Mouse (Mus musculus): ENCODE data around the gene Srd5a3. TPM values are rescaled to one million over a fixed set of nuclear protein-coding genes. Genes with fewer than 3 reads are reported as not detected.
A peak's percentile ranks its signal among the peaks of the same experiment; 100 is the strongest.

Srd5a3 gene
- total RNA-seq, 2 experiments from 2014 or later = 8.2 TPM

DNA sequence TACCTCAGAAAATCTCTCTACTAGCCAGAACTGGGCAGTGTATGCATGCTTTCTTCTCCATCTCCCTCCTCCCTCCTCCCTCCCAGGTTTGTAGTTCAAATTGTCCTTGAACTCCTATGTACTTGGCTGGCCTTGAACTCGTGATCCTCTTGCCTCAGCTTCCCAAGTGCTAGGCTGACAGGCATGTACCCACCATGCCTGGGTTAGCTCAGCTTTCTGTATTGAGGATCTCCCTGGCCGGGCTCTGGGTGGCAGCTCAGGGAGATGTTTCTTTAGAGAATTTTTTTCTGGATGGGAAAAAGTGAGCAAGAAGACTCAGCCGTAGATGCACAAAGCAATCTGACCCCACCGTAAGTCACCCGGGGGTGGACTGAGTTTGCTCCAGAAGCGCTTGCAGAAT, 12.9 kb downstream of the Srd5a3 start:
- no peak for DNase-seq

DNA sequence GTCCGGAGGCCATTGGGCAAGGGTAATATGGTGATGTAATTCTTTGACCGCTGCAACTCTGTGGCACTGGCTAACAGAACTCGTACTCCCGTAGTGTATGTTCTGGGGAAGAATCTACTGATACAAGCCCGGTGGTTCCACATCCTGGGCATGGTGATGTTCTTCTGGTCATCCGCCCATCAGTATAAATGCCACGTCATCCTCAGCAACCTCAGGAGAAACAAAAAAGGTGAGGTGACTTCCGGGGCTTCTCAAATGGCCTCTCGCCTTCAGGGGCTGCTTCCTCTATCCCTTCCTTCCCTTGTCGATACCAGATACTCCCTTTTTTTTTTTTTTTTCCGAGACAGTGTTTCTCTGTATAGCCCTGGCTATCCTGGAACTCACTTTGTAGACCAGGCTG, 13.4 kb downstream of the Srd5a3 start:
- no peak for DNase-seq

DNA sequence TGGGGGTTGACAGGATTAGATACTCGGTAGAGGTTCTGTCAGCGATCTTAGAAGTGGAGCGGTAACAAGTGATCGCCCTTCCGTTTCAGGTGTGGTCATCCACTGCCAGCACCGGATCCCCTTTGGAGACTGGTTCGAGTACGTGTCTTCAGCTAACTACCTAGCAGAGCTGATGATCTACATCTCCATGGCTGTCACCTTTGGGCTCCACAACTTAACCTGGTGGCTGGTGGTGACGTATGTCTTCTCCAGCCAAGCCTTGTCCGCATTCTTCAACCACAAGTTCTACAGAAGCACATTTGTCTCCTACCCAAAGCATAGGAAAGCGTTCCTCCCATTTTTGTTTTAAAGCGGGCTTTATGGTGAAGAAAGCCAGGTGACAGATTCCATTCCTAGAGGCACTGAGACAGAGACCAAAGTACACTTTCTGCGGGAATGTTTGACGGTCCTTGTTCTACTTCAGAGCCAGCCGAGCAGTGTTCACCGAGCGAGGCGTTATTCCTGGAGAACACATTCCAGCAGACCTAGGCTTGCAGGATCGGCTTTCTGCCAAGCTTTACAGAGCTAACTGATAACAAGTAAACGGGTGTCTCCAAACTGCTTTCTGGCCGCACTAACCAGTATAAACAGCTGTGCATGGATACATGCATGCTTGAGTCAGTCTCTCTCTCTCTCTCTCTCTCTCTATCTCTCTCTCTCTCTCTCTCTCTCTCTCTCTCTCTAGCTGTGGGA, 14.5 kb downstream of the Srd5a3 start:
- peak; percentile 57 to 66 for DNase-seq

- no peak for DNase-seq
Observed at GRCm38 (mm10) chr5:76159555-76159954, 19.5 kb downstream of the Srd5a3 start.

DNA sequence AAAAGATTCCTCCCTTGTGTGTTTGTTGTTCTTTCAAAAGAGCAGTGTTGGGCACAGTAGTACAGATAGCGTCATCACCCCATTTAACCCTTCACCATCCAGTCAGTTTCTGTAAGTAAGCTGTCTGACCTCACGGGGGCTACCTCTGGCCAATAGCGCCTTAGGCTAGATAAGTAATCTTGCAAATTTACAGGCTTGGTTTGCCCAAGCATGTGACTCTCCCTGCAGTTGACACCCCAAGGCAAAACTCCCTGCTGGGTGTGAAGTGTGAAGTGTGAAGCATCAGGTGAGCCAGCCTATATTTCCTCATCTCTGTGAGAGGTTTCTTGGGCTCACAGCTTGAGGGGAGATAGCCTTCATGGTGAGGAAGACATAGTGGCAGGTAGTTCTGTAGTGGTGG, 20.0 kb downstream of the Srd5a3 start:
- DNase-seq = no peak

DNA sequence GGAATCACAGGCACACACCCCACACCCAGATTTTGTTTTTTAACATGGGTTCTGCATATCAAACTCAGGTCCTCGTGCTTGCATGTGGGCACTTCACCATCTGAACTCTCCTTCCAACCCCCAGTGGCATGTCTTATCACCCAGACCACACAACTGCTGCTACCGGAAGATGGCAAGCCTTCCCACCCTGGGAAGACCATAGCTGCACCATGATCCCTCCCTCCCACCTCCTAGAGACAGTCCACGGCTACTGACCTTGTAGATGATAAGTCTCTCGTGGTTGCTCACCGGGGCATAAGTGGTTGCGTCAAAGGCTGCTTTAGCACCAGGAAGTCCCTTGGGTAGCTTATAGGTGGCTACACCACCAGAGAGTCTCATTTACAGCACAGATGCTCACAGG, 21.4 kb downstream of the Srd5a3 start:
- no peak for DNase-seq

DNA sequence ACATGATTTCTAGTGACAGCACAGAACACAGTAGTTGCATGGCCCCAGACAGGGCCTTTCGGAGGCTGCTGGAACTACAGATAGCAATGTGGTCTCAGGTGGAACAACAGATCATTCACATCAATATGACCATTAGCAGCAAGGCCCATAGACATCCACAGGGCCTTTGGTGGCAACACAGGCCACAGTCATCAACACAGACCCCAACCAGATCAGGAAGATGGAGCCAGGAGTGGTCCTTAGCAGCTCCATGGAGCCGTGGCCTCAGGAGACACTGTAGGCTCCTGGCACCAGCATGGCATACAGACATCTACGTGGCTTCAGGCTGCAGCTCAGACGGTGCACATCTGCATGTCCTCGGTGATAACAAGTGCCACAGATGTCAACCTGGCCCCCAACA, 22.9 kb downstream of the Srd5a3 start:
- no peak for DNase-seq

GRCm38 (mm10) chr5:76163828-76164390, 23.8 kb downstream of the Srd5a3 start:
- no peak for DNase-seq

- DNase-seq = no peak
Observed at GRCm38 (mm10) chr5:76164827-76165226, 24.8 kb downstream of the Srd5a3 start.

- DNase-seq = no peak
Observed at GRCm38 (mm10) chr5:76170522-76170921, 30.5 kb downstream of the Srd5a3 start.

- no peak for DNase-seq
Observed at GRCm38 (mm10) chr5:76171039-76171438, 31.0 kb downstream of the Srd5a3 start.

DNA sequence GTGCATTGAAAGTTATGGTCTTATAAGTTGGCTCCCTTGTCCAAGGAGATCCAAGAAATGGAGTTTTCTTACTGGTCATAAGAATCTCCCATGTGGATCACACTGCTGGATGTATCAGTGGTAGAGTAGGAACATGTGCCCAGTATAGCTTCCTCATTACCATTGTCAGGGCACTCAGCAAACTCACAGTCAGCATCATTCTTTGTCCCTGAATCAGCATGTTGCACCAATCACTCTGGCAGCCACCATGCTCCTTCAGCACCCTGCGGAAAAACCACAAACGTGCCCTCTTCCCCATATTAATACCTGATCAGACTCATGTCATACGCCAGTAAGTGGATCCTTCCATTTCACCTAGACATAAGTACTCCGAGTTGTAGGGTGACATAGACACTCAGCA, 35.0 kb downstream of the Srd5a3 start:
- peak in 1 of 2 experiments; percentile 16 for DNase-seq

DNA sequence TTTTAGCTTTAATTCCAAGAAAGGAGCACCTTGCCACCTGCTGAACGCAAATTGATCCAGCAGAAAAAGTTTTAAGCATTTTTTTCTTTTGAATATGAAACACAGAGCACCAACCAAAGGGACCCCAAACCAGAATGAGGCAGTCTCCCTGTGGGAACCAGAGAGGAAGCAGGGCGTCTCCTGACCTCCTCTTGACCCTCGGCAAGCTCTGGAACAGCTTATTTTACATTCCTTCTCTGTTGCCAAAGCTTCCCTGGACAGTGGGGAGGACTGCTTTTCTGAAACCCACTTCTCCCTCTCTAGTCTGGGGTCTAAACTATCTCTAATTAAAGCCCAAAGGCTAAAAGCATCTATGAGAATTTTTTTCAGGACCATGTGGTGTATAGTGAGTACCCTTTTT, 36.3 kb downstream of the Srd5a3 start:
- peak in 1 of 2 experiments; percentile 34 for DNase-seq

DNA sequence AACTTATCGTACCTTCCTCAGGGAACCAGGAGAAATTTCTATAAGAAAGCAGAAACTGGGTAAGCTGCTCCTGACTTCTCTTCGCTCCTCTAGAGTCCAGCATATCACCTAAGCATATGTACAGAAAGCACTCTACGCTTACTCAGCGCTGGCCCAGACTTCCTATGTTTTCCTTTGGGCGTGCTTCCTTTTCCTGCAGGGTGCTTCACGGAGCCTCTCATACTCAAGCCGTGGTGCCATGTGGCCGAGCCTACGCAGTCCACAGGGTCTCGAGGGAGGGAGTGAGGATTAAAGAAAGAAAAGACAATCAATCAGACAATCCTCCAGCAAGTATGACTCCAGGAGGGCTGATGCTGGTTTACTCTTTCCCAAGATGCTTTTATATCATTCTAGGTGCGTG, 36.8 kb downstream of the Srd5a3 start:
- DNase-seq = no peak

DNA sequence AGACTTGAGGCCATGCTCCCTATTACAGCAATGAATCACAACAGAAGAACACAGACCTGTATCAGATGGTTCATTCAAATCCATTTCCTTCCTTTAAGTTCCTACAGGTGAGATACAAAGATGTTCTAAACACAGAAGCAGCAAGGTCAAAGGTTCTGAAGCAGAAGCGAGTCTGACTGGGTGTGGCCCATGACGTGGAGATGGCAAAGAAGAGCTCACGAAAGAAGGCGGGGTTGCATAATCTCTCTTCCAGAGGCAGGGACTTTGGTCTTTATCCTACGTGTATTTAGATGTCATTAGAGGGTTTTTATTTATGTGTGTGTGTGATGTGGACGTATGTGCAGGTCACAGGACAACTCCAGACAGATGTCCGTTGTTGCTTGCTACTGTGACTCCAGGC, 37.6 kb downstream of the Srd5a3 start:
- no peak for DNase-seq

- no peak for DNase-seq
Observed at GRCm38 (mm10) chr5:76179171-76179570, 39.1 kb downstream of the Srd5a3 start.

- no peak for DNase-seq
Observed at GRCm38 (mm10) chr5:76179791-76180190, 39.7 kb downstream of the Srd5a3 start.

DNA sequence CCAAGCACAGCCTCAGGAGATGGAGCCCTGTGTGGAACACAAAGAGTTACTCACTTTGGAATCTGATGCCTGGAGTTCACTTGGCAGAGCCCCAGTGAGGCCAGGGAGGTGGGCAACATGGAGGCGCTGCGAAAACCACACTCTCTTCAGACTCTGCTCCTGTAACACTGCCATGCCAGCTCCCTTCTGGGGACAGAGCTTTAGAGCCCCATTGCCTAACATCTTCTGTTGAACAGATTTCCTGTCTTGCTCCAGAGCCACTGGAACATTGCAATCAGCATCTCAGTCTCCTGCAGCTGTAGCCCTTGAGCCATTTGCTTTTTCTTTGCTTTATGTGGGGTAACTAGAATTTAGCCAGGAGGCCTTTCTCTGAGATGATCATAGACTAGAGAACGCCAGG, 42.3 kb downstream of the Srd5a3 start:
- DNase-seq = no peak

DNA sequence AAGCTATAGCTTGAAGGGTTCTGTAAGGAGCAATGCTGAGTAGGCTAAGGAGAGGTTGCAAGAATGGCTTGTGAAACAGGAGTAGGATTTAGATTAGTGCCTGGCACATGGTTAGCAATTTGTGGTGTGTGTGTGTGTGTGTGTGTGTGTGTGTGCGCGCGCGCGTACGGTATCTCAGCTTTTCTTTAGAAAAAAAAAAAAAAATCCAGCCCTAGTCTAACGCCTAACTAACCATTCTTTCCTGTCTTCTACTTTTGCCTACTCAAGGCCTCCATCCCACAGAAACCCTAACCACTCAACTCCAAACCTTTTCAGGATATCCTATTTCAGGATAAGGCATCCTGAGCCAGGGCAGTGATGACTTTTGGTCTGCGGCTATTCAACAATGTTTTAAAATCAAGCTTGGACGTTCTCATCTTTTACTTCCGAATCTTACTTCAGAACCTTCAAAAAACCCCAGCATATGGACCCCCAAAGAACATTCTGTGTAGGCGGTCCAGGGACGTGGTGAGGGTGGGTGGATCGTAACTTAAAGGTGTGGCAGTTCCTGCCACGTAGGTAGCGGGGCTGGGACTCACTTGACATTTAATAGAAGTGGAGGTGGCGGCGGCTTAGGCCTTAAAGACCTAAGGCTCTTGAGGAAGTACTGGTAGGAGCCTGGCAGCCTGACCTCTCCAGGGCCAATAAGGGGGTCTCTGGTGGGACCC, 43.1 kb downstream of the Srd5a3 start:
- DNase-seq = no peak

DNA sequence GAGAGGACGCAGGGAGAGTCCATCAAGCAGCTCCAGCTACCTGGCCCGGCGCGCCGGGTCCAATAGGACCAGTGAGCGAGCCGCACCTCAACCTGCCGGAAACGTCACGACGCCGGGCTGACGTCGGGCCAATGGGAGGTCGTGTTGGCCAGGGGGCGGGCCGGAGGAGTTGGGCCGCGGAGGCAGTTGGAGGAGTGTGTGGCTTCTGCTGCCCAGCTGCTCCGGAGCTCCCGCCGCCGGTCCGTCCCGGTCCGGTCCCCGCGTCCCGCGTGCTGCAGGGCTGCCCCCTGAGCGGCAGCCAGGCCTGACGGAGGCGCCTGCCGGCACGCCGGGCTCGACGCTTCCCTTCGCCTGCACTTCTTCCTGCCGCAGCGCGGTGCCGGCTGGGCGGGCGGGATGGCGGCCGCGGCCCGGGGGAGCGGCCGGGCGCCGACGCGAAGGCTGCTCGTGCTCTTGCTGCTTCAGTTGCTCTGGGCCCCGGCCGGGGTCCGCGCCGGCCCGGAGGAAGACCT, 43.7 kb downstream of the Srd5a3 start, which contains the start of gene Tmem165:
Gene Tmem165, plus strand, starts transcription at position 131 of the 512 bp plus-strand sequence.
- peak; percentile 97 for DNase-seq

DNA sequence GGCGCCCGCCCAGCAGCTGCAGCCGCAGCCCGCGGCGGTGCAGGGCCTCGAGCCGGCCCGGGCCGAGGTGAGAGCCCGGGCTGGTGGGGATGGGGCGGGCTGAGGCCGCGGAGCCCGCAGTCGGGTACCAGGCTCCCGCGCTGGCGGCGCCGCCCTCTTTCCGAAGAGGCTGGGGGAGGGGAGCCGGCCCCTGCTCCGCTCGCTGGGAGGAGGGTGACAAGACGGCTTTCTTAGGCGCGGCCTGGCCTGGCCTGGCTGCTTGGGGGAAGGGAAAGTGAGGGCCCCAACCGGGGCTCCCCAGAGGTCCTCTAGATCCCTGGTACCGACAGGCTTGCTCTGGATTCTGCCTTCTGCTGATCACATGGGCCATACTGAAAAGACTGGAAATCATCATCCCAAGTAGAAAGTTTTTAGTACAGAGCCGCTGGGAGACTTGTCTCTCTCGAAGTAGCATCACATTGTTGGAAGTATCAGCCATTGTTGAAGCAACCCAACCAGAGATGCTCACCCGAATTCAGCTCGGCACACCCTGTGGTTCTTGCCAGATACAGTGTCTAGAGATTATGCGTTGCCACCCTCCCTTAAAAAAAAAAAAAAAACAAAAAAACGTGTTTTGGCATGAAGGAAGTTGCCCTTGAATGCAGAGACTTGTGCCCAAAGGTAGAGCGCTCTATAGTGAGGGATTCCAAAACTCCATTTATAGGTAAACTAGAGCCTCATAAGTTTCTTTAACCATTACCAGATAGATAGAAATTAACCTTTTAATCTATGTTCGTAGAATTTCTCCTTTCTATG, 44.4 kb downstream of the Srd5a3 start:
- DNase-seq = peak; percentile 69 to 72

- DNase-seq = no peak
Observed at GRCm38 (mm10) chr5:76187885-76188284, 47.8 kb downstream of the Srd5a3 start.

All from heart, adult 18-20 months (tissue).